Mouse (Mus musculus) lung, adult 2 months (tissue): ENCODE results near the gene Aebp1.

Experiments used
- CTCF ChIP-seq: fragments of 200-500 bp; IDR thresholded peaks from 2 replicates; pipeline ENCODE4 v1.5.1; 2011; ENCODE audit warnings: mild to moderate bottlenecking, low read length, control low read depth; ENCODE audit not compliant: insufficient read depth
- POLR2A ChIP-seq: fragments of 200-500 bp; IDR thresholded peaks from 2 replicates; pipeline ENCODE4 v1.6.1; 2011; ENCODE audit warnings: low read depth, mild to moderate bottlenecking, control low read depth, low read length, borderline replicate concordance; ENCODE audit errors: extremely low read depth

- no peak for TF ChIP-seq CTCF
- TF ChIP-seq POLR2A: no peak
Observed at GRCm38 (mm10) chr11:5843131-5843530, 18.6 kb upstream of the Aebp1 start.
